Mouse (Mus musculus): ENCODE data around the gene Nudcd3. TPM values are rescaled to one million over a fixed set of nuclear protein-coding genes. Genes with fewer than 3 reads are reported as not detected.
A peak's percentile ranks its signal among the peaks of the same experiment; 100 is the strongest.

Nudcd3 gene
- polyA plus RNA-seq, 1 experiment from 2014 or later, result 49.4 TPM

DNA sequence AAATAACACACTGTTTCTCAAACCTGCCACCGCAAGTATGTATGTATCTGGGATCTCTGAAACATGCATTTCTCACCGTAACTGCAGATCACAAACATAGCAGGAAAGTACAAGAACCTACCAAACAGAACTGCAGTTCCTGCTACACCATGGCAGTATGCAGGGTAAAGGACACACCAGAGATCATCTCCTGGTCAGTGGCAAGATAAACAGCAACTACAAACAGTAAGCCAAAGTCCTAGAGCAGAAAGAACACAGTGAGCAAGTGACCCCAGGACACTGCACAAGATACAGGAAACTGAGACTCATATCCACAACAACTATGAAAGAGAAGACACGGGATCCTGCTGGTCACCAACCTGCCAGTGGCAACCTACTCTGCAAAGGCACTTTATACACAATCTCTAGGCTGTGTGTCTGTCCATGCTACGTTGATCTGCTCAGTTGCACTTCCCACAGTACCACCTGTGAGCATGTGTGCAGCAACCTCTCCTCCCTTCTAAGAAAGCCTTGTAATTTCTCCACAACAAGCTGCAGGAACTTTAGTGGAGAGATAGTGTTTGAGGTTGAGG lies 40.4 kb downstream of the Nudcd3 start:
- peaks cover 7% of the 10 kb centered on the region for H3K4me1 ChIP-seq (replicated peaks)
- ATAC-seq (ENCODE audit: insufficient number of reproducible peaks, insufficient read depth, low FRiP score, low TSS enrichment, low read depth), result no peak
- no peaks in the 10 kb centered on the region for H3K9me3 ChIP-seq
- no peaks in the 10 kb centered on the region for H3K27me3 ChIP-seq
- H3K36me3 ChIP-seq, result no peaks in the 10 kb centered on the region
- no peak overlapping the region for H3K4me2 ChIP-seq
- whole genome bisulfite sequencing, result 86% methylated on average over 4 of the region's 4 CpGs
- no peak overlapping the region for H3K9ac ChIP-seq (replicated peaks)
- H3K4me3 ChIP-seq (replicated peaks), result no peak overlapping the region
- H3K27ac ChIP-seq, result no peak overlapping the region

DNA sequence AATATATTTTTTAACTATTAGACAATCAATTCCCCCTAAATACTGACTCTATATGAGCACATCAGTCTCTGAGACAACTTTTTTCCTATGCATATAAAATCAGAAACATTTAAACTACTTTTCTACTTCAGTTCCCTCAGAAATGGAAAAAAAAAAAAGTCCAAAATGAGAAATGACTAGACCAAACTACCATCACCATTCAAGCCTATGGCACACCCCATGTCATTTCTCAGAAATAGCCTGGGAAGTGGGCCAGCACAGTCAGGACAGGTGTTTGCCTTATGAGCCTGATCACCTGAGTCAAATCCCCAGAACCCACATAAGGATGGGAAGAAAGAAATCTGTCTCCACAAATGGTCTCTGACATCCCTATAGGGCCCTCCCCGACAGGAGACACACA lies 41.7 kb downstream of the Nudcd3 start:
- H3K4me3 ChIP-seq (replicated peaks), result no peak overlapping the region
- WGBS, result 97% methylated on average over 1 of the region's 1 CpGs

DNA sequence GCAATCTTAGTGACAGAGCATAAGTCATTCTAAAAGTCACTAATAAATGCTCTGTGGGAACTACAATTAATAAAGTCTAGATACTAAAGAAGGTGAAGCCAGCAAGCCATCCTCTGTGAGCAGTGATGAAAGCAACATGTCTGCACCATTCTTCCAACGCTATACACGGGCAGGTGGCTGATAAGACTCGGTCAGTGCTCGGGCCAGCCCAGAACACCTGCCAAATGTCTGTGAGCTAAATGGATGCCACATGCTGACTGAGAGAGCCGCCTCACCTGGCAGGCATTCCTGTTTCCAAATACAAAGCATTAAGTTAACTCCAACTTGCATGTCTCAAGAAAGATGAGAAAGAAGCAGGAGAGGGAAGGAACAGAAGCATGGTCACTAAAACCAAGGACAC lies 43.1 kb downstream of the Nudcd3 start:
- Histone ChIP-seq H3K4me3 (replicated peaks) (no peak overlapping the region), H3K4me2 (no peak overlapping the region), H3K27ac (no peak overlapping the region), H3K27me3 (no peaks in the 10 kb centered on the region), H3K4me1 (replicated peaks) (peaks cover 23% of the 10 kb centered on the region), H3K9ac (replicated peaks) (no peak overlapping the region), H3K36me3 (no peaks in the 10 kb centered on the region), H3K9me3 (no peaks in the 10 kb centered on the region)
- ATAC-seq (ENCODE audit: insufficient number of reproducible peaks, insufficient read depth, low FRiP score, low TSS enrichment, low read depth), result no peak
- 64% methylated on average over 5 of the region's 5 CpGs for WGBS

More for the DNA sequence above, 41.7 kb downstream of the Nudcd3 start:
- H3K9me3 ChIP-seq, result no peaks in the 10 kb centered on the region
- H3K27ac ChIP-seq, result no peak overlapping the region
- no peak overlapping the region for H3K4me2 ChIP-seq
- H3K4me1 ChIP-seq (replicated peaks), result peaks cover 18% of the 10 kb centered on the region
- H3K36me3 ChIP-seq, result no peaks in the 10 kb centered on the region
- H3K9ac ChIP-seq (replicated peaks), result no peak overlapping the region
- H3K27me3 ChIP-seq, result no peaks in the 10 kb centered on the region
- no peak for ATAC-seq (ENCODE audit: insufficient number of reproducible peaks, insufficient read depth, low FRiP score, low TSS enrichment, low read depth)

DNA sequence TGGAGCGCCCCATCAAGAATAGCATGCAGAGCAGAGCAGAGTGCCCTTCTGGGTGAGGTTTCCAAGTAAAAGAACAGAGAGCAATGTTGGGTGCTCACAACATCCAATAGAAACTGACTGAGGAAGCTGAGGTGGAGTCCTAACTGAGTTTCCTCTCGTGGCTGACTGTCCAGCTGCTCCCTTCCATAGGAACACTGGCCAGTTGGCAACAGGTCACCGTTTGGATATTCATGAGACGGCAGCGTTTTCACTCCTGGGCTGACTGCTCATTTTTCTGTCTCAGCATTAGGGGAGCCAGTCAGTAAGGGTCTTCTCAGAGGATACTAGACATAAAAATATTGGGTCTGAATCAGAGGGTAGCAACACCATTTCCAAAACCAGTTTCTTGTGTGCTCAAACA lies 43.6 kb downstream of the Nudcd3 start:
- no peaks in the 10 kb centered on the region for H3K36me3 ChIP-seq
- H3K9me3 ChIP-seq, result no peaks in the 10 kb centered on the region
- no peak overlapping the region for H3K27ac ChIP-seq
- H3K27me3 ChIP-seq, result no peaks in the 10 kb centered on the region
- H3K4me1 ChIP-seq (replicated peaks), result peaks cover 23% of the 10 kb centered on the region
- no peak overlapping the region for H3K9ac ChIP-seq (replicated peaks)
- no peak overlapping the region for H3K4me3 ChIP-seq (replicated peaks)
- no peak for ATAC-seq (ENCODE audit: insufficient number of reproducible peaks, insufficient read depth, low FRiP score, low TSS enrichment, low read depth)
- WGBS, result 88% methylated on average over 5 of the region's 5 CpGs
- H3K4me2 ChIP-seq, result no peak overlapping the region

DNA sequence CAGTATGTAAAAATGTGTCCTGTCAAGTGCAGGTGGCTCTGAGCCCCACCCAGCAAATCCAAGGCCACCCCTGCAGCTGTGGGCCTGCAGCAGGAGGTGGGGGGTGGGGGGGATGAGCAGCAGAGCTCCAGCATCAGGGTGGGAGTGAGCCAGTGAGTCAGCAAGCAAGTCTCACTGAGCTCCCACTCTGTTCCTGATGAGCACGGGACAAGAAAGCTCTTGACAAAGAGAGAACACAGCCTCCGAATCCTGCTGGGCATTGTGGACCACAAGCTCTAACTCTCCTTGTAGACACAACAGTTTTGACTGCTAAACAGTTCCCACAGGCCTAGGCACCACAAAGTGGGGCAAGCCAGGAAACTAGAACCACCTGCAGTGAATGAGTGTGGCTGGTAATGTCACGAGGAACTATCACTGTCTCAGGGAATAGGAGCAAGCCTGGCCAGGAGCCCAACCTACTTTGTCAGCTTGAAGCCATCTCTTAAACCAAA lies 46.0 kb downstream of the Nudcd3 start:
- H3K9ac ChIP-seq (replicated peaks), result peak overlapping the region; percentile 12; the same call in 1 of the 2 replicates
- peaks cover 23% of the 10 kb centered on the region for H3K4me1 ChIP-seq (replicated peaks)
- WGBS, result 58% methylated on average over 3 of the region's 3 CpGs
- peak overlapping the region; percentile 59; the same call in 1 of the 2 replicates for H3K27ac ChIP-seq
- H3K4me2 ChIP-seq, result peak overlapping the region; percentile 4; the same call in 1 of the 2 replicates
- no peaks in the 10 kb centered on the region for H3K27me3 ChIP-seq
- ATAC-seq (ENCODE audit: insufficient number of reproducible peaks, insufficient read depth, low FRiP score, low TSS enrichment, low read depth), result peak; percentile 73; the same call in 1 of the 2 replicates
- H3K4me3 ChIP-seq (replicated peaks), result no peak overlapping the region
- H3K36me3 ChIP-seq, result peaks cover 15% of the 10 kb centered on the region
- no peaks in the 10 kb centered on the region for H3K9me3 ChIP-seq

DNA sequence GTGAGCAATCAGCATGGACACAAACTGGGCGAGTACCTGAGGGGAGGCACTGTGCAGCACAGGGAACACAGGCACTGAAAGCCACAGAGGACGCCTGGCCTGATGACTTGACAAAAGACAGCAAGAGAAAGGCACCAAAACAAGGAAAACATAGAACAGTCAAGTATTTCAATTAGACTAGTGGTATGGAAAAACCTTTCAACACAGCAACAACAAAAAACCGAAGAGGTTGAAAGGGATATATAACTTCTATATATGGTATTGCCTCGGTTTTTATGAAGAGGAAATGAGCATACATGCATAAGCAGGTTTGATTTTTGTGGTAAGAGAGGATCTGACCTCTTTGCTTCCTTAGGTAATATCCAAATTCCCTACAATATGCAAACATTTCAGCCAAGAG lies 47.4 kb downstream of the Nudcd3 start:
- H3K9me3 ChIP-seq, result no peaks in the 10 kb centered on the region
- H3K9ac ChIP-seq (replicated peaks), result no peak overlapping the region
- H3K4me1 ChIP-seq (replicated peaks), result peaks cover 23% of the 10 kb centered on the region
- 85% methylated on average over 4 of the region's 4 CpGs for WGBS
- no peak overlapping the region for H3K27ac ChIP-seq
- H3K27me3 ChIP-seq, result no peaks in the 10 kb centered on the region
- H3K4me3 ChIP-seq (replicated peaks), result no peak overlapping the region
- no peak overlapping the region for H3K4me2 ChIP-seq
- no peak for ATAC-seq (ENCODE audit: insufficient number of reproducible peaks, insufficient read depth, low FRiP score, low TSS enrichment, low read depth)
- H3K36me3 ChIP-seq, result peaks cover 23% of the 10 kb centered on the region

DNA sequence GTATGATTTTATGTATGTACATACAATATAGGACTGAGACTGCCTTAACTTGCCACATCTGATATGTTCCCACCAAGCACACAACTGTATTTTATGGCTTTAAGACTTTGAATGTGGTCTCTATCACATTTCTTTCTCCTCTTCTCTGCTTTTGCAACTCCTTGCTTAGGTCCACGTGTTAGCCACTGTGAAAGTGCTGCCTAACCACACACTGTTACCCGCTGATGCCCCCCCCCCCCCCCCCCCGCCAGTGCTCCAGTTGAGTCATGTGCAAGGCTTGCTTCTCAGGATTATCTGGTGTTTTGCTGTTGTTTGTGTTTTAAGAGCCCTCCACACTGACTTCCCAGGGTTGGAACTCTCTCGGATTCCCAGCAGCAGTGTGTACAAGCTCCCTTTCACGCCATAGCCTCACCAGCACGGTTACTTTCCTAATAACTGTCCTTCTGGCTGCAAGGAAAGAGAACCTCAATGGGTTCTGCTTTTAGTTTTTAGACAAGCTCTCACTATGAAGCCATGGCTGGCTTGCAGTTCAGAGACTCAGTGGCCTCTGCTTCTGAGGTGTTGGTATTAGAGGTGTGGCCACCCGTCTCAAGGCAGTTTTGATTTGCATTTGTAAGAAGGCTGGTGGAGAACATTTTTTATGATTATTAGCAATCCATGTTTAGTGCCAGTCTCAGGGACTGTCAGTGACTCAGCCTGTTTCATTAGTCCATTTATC lies 61.8 kb downstream of the Nudcd3 start:
- H3K4me3 ChIP-seq (replicated peaks), result no peak overlapping the region
- no peaks in the 10 kb centered on the region for H3K4me1 ChIP-seq (replicated peaks)
- H3K4me2 ChIP-seq, result no peak overlapping the region
- peaks cover 4% of the 10 kb centered on the region for H3K36me3 ChIP-seq
- H3K27me3 ChIP-seq, result no peaks in the 10 kb centered on the region
- H3K9ac ChIP-seq (replicated peaks), result no peak overlapping the region
- no peaks in the 10 kb centered on the region for H3K9me3 ChIP-seq
- no peak overlapping the region for H3K27ac ChIP-seq
- WGBS, result 87% methylated on average over 7 of the region's 7 CpGs
- no peak for ATAC-seq (ENCODE audit: insufficient number of reproducible peaks, insufficient read depth, low FRiP score, low TSS enrichment, low read depth)

DNA sequence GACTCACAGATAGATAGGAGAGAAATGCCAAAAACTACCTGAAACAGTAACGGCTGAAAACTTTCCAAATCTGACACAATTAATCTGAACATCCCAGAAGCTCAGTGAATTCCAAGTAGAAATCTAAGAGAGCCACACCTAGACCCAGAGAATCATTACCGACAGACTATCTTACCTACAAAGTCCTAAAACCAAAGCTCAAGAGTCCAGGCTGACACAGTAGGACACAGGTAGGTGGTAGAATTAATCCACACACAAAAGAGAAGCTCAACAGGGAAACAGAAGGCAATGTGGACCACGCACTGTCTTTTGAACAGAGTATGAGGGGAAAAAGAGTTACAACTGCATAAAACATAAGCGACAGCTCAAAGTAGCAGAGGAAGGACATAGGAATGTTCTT lies 67.3 kb downstream of the Nudcd3 start:
- H3K36me3 ChIP-seq, result no peaks in the 10 kb centered on the region
- 96% methylated on average over 4 of the region's 4 CpGs for WGBS
- no peak for ATAC-seq (ENCODE audit: insufficient number of reproducible peaks, insufficient read depth, low FRiP score, low TSS enrichment, low read depth)
- no peaks in the 10 kb centered on the region for H3K9me3 ChIP-seq
- H3K27me3 ChIP-seq, result no peaks in the 10 kb centered on the region
- H3K9ac ChIP-seq (replicated peaks), result no peak overlapping the region
- no peak overlapping the region for H3K27ac ChIP-seq
- H3K4me1 ChIP-seq (replicated peaks), result no peaks in the 10 kb centered on the region
- H3K4me2 ChIP-seq, result no peak overlapping the region
- no peak overlapping the region for H3K4me3 ChIP-seq (replicated peaks)

DNA sequence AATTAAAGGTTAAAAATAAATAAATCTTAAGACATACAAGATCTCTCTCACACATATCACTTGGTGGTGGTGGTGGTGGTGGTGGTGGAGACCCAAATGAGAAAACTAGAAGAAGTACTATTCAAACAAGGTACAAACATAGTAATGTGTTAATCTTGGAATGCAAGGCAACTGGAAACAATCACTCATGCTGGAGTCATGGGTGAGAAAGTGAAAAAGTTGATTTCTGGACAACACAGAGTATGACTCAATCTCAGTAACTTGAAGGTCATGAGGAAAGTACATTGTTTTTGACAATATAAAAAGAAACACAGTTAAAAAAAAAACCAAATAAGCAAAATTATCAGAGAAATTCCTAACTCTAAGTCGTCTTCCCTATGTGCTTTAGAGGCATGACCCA lies 69.6 kb downstream of the Nudcd3 start:
- WGBS, result 90% methylated on average over 1 of the region's 1 CpGs
- Histone ChIP-seq H3K4me1 (replicated peaks) (no peaks in the 10 kb centered on the region), H3K4me2 (no peak overlapping the region), H3K27me3 (no peaks in the 10 kb centered on the region), H3K4me3 (replicated peaks) (no peak overlapping the region), H3K9me3 (no peaks in the 10 kb centered on the region), H3K27ac (no peak overlapping the region), H3K9ac (replicated peaks) (no peak overlapping the region), H3K36me3 (no peaks in the 10 kb centered on the region)
- no peak for ATAC-seq (ENCODE audit: insufficient number of reproducible peaks, insufficient read depth, low FRiP score, low TSS enrichment, low read depth)

DNA sequence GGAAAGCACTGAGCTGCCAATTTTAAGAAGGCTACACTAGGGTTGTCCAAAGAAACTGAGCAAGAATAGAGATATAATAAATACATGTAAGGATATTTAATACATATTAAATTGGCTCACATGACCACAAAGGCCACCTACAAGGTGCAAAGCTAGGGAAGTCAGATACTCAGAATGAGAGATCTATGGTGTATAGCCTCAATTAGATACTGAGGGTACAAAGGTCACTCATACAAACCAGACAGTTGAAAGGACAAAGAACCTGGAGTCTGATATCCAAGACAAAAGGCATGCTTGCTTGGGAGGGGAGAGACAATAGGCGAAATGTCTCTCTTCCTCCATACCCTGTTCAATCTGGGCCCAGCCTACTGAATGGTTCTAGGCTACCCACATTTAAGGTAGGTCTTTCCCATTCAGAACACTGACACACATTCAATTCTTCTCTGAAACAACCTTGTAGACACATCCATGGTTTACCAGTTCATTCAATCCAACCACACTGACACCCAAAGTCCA lies 76.6 kb downstream of the Nudcd3 start:
- Histone ChIP-seq H3K4me3 (replicated peaks) (no peak overlapping the region), H3K4me1 (replicated peaks) (no peaks in the 10 kb centered on the region), H3K27me3 (no peaks in the 10 kb centered on the region), H3K9me3 (no peaks in the 10 kb centered on the region), H3K4me2 (no peak overlapping the region), H3K27ac (no peak overlapping the region), H3K36me3 (peaks cover 43% of the 10 kb centered on the region), H3K9ac (replicated peaks) (no peak overlapping the region)
- 93% methylated on average over 1 of the region's 1 CpGs for WGBS
- ATAC-seq (ENCODE audit: insufficient number of reproducible peaks, insufficient read depth, low FRiP score, low TSS enrichment, low read depth), result no peak

DNA sequence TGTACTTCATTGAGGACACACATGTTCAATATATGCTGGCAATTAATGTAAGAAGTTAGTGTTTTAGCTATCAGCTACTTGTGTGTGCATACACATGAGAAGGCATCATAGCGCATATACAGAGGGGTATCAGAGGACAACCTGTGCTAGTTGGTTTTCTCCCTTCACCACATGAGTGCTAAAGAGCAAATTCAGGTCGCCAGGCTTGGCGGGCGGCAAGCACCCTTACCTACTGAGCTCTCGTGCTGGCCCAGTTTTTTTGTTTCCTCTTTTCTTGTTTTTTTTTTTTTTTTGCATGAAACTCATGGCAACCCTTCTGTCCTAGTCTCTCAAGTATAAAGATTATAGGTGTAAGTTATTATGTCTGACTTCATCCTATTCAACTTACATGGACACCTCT lies 77.6 kb downstream of the Nudcd3 start:
- Histone ChIP-seq H3K4me3 (replicated peaks) (no peak overlapping the region), H3K36me3 (peaks cover 49% of the 10 kb centered on the region), H3K9me3 (no peaks in the 10 kb centered on the region), H3K4me1 (replicated peaks) (no peaks in the 10 kb centered on the region), H3K4me2 (no peak overlapping the region), H3K9ac (replicated peaks) (no peak overlapping the region), H3K27me3 (no peaks in the 10 kb centered on the region), H3K27ac (no peak overlapping the region)
- WGBS, result 93% methylated on average over 5 of the region's 5 CpGs
- no peak for ATAC-seq (ENCODE audit: insufficient number of reproducible peaks, insufficient read depth, low FRiP score, low TSS enrichment, low read depth)
